Mouse (Mus musculus): ENCODE results near the gene Ptgds.

- TF ChIP-seq POLR2A (IDR thresholded peaks at IDR 0.05; ENCODE audit: low read depth, low read length) = no peak
- TF ChIP-seq CTCF (conservative IDR thresholded peaks at IDR 0.05; ENCODE audit: insufficient read depth, insufficient read length, low read depth, low read length) = no peak
Measured at GRCm38 (mm10) chr2:25502726-25503125, 32.9 kb upstream of the Ptgds start.

Data from kidney, adult 2 months (tissue).